In genomic region chr6:134792141-134793045, GRCm38 (mm10) we compare ENCODE assay signal across 8 mouse cellular contexts. TPM values are rescaled to one million over a fixed set of nuclear protein-coding genes. Genes with fewer than 3 reads are reported as not detected.
DNase-seq lines count a peak whose midpoint lies in the region; ATAC-seq lines count a peak whose summit lies in the region.

Dusp16 (minus strand) TSS chr6:134792625.

- ATAC-seq in CD4-positive, CD25-positive, alpha-beta regulatory T cell, adult 4 months, result peak; percentile 81
- peak; percentile 73 for ATAC-seq in erythroid progenitor cell, adult 5-6 weeks (replicated peaks; ENCODE audit: low FRiP score, poor library complexity, severe bottlenecking)
- peak; percentile 93 for ATAC-seq in heart, embryonic 12.5 days (ENCODE audit: insufficient number of reproducible peaks, low FRiP score)
- peak; percentile 81 for ATAC-seq in kidney, embryonic 16.5 days (ENCODE audit: low FRiP score, low TSS enrichment)
- ATAC-seq in monocyte, adult 5-6 weeks (replicated peaks; ENCODE audit: insufficient number of reproducible peaks, low FRiP score, low TSS enrichment, poor library complexity, severe bottlenecking), result peak; percentile 64

- H3K4me3 ChIP-seq in brown adipose tissue, adult 24 weeks (ENCODE audit: insufficient read depth, low read depth, low read length), result peak within 1 kb of the TSS; percentile 95
- peak within 1 kb of the TSS; percentile 82 for H3K4me3 ChIP-seq in heart, embryonic 12.5 days
- H3K4me3 ChIP-seq in kidney, embryonic 16.5 days (ENCODE audit: low read length), result peak within 1 kb of the TSS; percentile 81

- H3K36me3 ChIP-seq in heart, embryonic 12.5 days, result peaks cover 3% of the 10 kb centered on the region; the same call in 1 of the 2 replicates
- no peaks in the 10 kb centered on the region for H3K36me3 ChIP-seq in kidney, embryonic 16.5 days (ENCODE audit: insufficient read depth, low read length)

- H3K4me1 ChIP-seq in brown adipose tissue, adult 24 weeks (ENCODE audit: control insufficient read depth, insufficient read depth, insufficient read length, low read length), result peaks cover 6% of the 10 kb centered on the region; the same call in 1 of the 2 replicates
- peaks cover 27% of the 10 kb centered on the region for H3K4me1 ChIP-seq in heart, embryonic 12.5 days (replicated peaks)
- H3K4me1 ChIP-seq in kidney, embryonic 16.5 days (ENCODE audit: insufficient read depth, low read length), result peaks cover 20% of the 10 kb centered on the region; the same call in 1 of the 2 replicates

- H3K4me2 ChIP-seq in heart, embryonic 12.5 days, result peak within 1 kb of the TSS; percentile 83
- peak within 1 kb of the TSS; percentile 64 for H3K4me2 ChIP-seq in kidney, embryonic 16.5 days (replicated peaks; ENCODE audit: low read depth, low read length)

- peak within 1 kb of the TSS; percentile 95 for H3K9ac ChIP-seq in heart, embryonic 12.5 days
- peak within 1 kb of the TSS; percentile 97 for H3K9ac ChIP-seq in kidney, embryonic 16.5 days (replicated peaks; ENCODE audit: low read length)

- H3K27me3 ChIP-seq in heart, embryonic 12.5 days (replicated peaks), result no peaks in the 10 kb centered on the region
- no peaks in the 10 kb centered on the region for H3K27me3 ChIP-seq in kidney, embryonic 16.5 days (ENCODE audit: insufficient read depth, low read length)

- H3K27ac ChIP-seq in brown adipose tissue, adult 24 weeks (replicated peaks; ENCODE audit: low read depth, low read length), result peak within 1 kb of the TSS; percentile 98
- peak within 1 kb of the TSS; percentile 99 for H3K27ac ChIP-seq in heart, embryonic 12.5 days (ENCODE audit: poor library complexity, severe bottlenecking)
- H3K27ac ChIP-seq in kidney, embryonic 16.5 days (ENCODE audit: low read length), result peak within 1 kb of the TSS; percentile 95

- DNase-seq in liver, result peak; percentile 89
- DNase-seq in spleen, postnatal 4 days (ENCODE audit: low spot score in 2 of 2), result peak; percentile 73 to 80

- 2% methylated on average over 95 of the region's 108 CpGs for WGBS in heart, embryonic 12.5 days
- WGBS in kidney, embryonic 16.5 days, result 1% methylated on average over 50 of the region's 108 CpGs

- H3K9me3 ChIP-seq in heart, embryonic 12.5 days (replicated peaks), result no peaks in the 10 kb centered on the region
- H3K9me3 ChIP-seq in kidney, embryonic 16.5 days (ENCODE audit: low read length), result no peaks in the 10 kb centered on the region

RNA-seq across cellular contexts. Expression of gene Dusp16, which starts in this region (rescaled TPM):
- polyA plus RNA-seq in CD4-positive, CD25-positive, alpha-beta regulatory T cell, adult 4 months (2017; shearing (Covaris generic)), result 1 to 10 TPM; 2.8 to 3.9 TPM
- polyA plus RNA-seq in brown adipose tissue, adult 24 weeks (2012; ENCODE audit: insufficient read depth, insufficient read length, missing spikeins), result 13.4 and 16.6 TPM in 2 replicates
- total RNA-seq in erythroid progenitor cell, adult 5-6 weeks (2015; ENCODE audit: low replicate concordance), result 10.5 TPM in 1 of 2 replicates, not detected in the other
- total RNA-seq in erythroid progenitor cell, adult 5-6 weeks (2017; ENCODE audit: low replicate concordance), result 2.9 and 5.0 TPM in 2 replicates
- polyA plus RNA-seq in heart, embryonic 12.5 days (2016; fragmentation: Nextera tagmentation; extraction: Ambion mirVana), result 21.8 and 24.9 TPM in 2 replicates
- polyA plus RNA-seq in kidney, embryonic 16.5 days (2015; fragmentation: Nextera tagmentation; extraction: Ambion mirVana), result 11.9 and 12.4 TPM in 2 replicates
- total RNA-seq in monocyte, adult 5-6 weeks (2017), result 234 to 312 TPM (median 310 TPM) in 3 replicates

Comparison
In these comparisons a context has a peak if more than half of its experiments do, and no peak if none do; other contexts are left out.
1. Peak in every context shown above with its lines: DNase-seq, ATAC-seq, H3K4me3 ChIP-seq and H3K27ac ChIP-seq.
2. RNA of gene Dusp16 (total RNA-seq): 234 to 312 TPM in monocyte, adult 5-6 weeks; 2.9 to 10.5 TPM in erythroid progenitor cell, adult 5-6 weeks; every median in the first group is over 10 times any median in the second.